Mouse (Mus musculus) CH12.LX (cell line): Measurements from ENCODE around the gene Olfr123. TPM values are rescaled to one million over a fixed set of nuclear protein-coding genes. Genes with fewer than 3 reads are reported as not detected.

ENCODE experiments used
- DNase-seq: peaks from one replicate; pipeline ENCODE4 v3.0.0-alpha.2; 2013; ENCODE audit errors: extremely low read depth
- H3K27ac ChIP-seq: 2 replicates; pipeline ENCODE4 v1.5.1; 2012; ENCODE audit warnings: low read depth, mild to moderate bottlenecking, control low read depth, moderate library complexity; ENCODE audit not compliant: insufficient read depth
- H3K27me3 ChIP-seq: replicated peaks from 2 replicates; pipeline ENCODE3; 2012; ENCODE audit warnings: inconsistent platforms
- H3K36me3 ChIP-seq, 2 experiments: replicated peaks in 1 of 2; 2 replicates each; pipeline versions ENCODE3 to v1.6.1; 2012; ENCODE audit warnings: inconsistent platforms in 1 of 2, low read length in 1 of 2, mild to moderate bottlenecking in 1 of 2, mixed read lengths in 1 of 2, moderate library complexity in 1 of 2; ENCODE audit not compliant: control insufficient read depth in 1 of 2, insufficient read depth in 1 of 2
- H3K4me1 ChIP-seq, 2 experiments: 2 replicates each; pipeline ENCODE4 v1.6.1; 2012; ENCODE audit warnings: inconsistent platforms in 1 of 2, moderate library complexity in 1 of 2; ENCODE audit not compliant: insufficient read depth in 2 of 2, control insufficient read depth in 1 of 2
- H3K4me2 ChIP-seq: 2 replicates; pipeline ENCODE4 v1.6.1; 2012; ENCODE audit warnings: low read depth, mild to moderate bottlenecking, control low read depth; ENCODE audit not compliant: poor library complexity, insufficient read depth, severe bottlenecking
- H3K4me3 ChIP-seq, 3 experiments: fragments of 150-350 bp in 1 of 3; sonication (generic) in 1 of 3; replicated peaks in 1 of 3; 2 replicates each; pipeline versions ENCODE3 to v1.5.1; 2011 to 2012; ENCODE audit warnings: low read depth in 2 of 3, low read length in 2 of 3, mild to moderate bottlenecking in 2 of 3, moderate library complexity in 2 of 3, control low read depth in 1 of 3, improper control_type of control experiment in 1 of 3, inconsistent platforms in 1 of 3, mixed read lengths in 1 of 3; ENCODE audit not compliant: poor library complexity in 1 of 3
- H3K79me2 ChIP-seq: replicated peaks from 2 replicates; pipeline ENCODE4 v1.6.1; 2012; ENCODE audit warnings: mild to moderate bottlenecking, moderate library complexity; ENCODE audit not compliant: control insufficient read depth, poor library complexity, insufficient read depth, severe bottlenecking; ENCODE audit errors: extremely low read depth
- H3K9ac ChIP-seq: 2 replicates; pipeline ENCODE4 v1.6.1; 2012; ENCODE audit warnings: low read depth, mild to moderate bottlenecking, control low read depth, moderate library complexity; ENCODE audit not compliant: insufficient read depth
- H3K9me3 ChIP-seq: replicated peaks from 2 replicates; pipeline ENCODE3; 2012; ENCODE audit warnings: low read length, inconsistent platforms, mixed read lengths
- BHLHE40 ChIP-seq: IDR thresholded peaks from 2 replicates; pipeline ENCODE4 v1.6.1; 2011; ENCODE audit warnings: mild to moderate bottlenecking, low read depth, low read length, improper control_type of control experiment
- CHD2 ChIP-seq: IDR thresholded peaks from 2 replicates; pipeline ENCODE4 v1.6.1; 2011; ENCODE audit warnings: low read length, improper control_type of control experiment
- ELF1 ChIP-seq: IDR thresholded peaks from 2 replicates; pipeline ENCODE4 v1.6.1; 2014; ENCODE audit warnings: low read depth, mild to moderate bottlenecking, inconsistent platforms, low read length, improper control_type of control experiment
- EP300 ChIP-seq: IDR thresholded peaks from 2 replicates; pipeline ENCODE4 v1.6.1; 2011; ENCODE audit warnings: low read length, improper control_type of control experiment
- GABPA ChIP-seq: IDR thresholded peaks from 2 replicates; pipeline ENCODE4 v1.6.1; 2012; ENCODE audit warnings: low read depth, low read length, improper control_type of control experiment, inconsistent platforms; ENCODE audit not compliant: insufficient replicate concordance
- HCFC1 ChIP-seq: IDR thresholded peaks from 2 replicates; pipeline ENCODE4 v1.6.1; 2012; ENCODE audit warnings: low read depth, mild to moderate bottlenecking, inconsistent platforms, low read length, improper control_type of control experiment
- IRF4 ChIP-seq: IDR thresholded peaks from 2 replicates; pipeline ENCODE4 v1.6.1; 2014; ENCODE audit warnings: low read depth, mild to moderate bottlenecking, inconsistent platforms, low read length, improper control_type of control experiment
- JUN ChIP-seq: IDR thresholded peaks from 2 replicates; pipeline ENCODE4 v1.6.1; 2011; ENCODE audit warnings: low read depth, mild to moderate bottlenecking, low read length, improper control_type of control experiment, moderate library complexity; ENCODE audit not compliant: insufficient read depth
- KAT2A ChIP-seq: IDR thresholded peaks from 2 replicates; pipeline ENCODE4 v1.6.1; 2012; ENCODE audit warnings: low read length, improper control_type of control experiment, inconsistent platforms; ENCODE audit not compliant: insufficient replicate concordance
- MAZ ChIP-seq: IDR thresholded peaks from 2 replicates; pipeline ENCODE4 v1.6.1; 2012; ENCODE audit warnings: low read depth, mild to moderate bottlenecking, inconsistent platforms, low read length, improper control_type of control experiment, moderate library complexity
- MEF2A ChIP-seq: IDR thresholded peaks from 2 replicates; pipeline ENCODE4 v1.6.1; 2014; ENCODE audit warnings: low read depth, mild to moderate bottlenecking, inconsistent platforms, low read length, improper control_type of control experiment, borderline replicate concordance
- MXI1 ChIP-seq: IDR thresholded peaks from 2 replicates; pipeline ENCODE4 v1.6.1; 2011; ENCODE audit warnings: mild to moderate bottlenecking, low read depth, low read length, improper control_type of control experiment
- NELFE ChIP-seq: IDR thresholded peaks from 2 replicates; pipeline ENCODE4 v1.6.1; 2011; ENCODE audit warnings: low read depth, low read length, improper control_type of control experiment
- NRF1 ChIP-seq: IDR thresholded peaks from 2 replicates; pipeline ENCODE4 v1.6.1; 2014; ENCODE audit warnings: low read depth, mild to moderate bottlenecking, inconsistent platforms, low read length, improper control_type of control experiment, moderate library complexity
- SIN3A ChIP-seq: IDR thresholded peaks from 2 replicates; pipeline ENCODE4 v1.6.1; 2012; ENCODE audit warnings: low read length, improper control_type of control experiment, inconsistent platforms
- UBTF ChIP-seq: IDR thresholded peaks from 2 replicates; pipeline ENCODE4 v1.6.1; 2012; ENCODE audit warnings: low read depth, mild to moderate bottlenecking, inconsistent platforms, low read length, improper control_type of control experiment, moderate library complexity
- USF2 ChIP-seq: conservative IDR thresholded peaks from 2 replicates; pipeline ENCODE4 v1.6.1; 2011; ENCODE audit warnings: low read depth, low read length, improper control_type of control experiment
- ZC3H11A ChIP-seq: IDR thresholded peaks from 2 replicates; pipeline ENCODE4 v1.6.1; 2012; ENCODE audit warnings: low read depth, mild to moderate bottlenecking, inconsistent platforms, low read length, improper control_type of control experiment
- ZNF384 ChIP-seq: IDR thresholded peaks from 2 replicates; pipeline ENCODE4 v1.6.1; 2012; ENCODE audit warnings: low read depth, low read length, improper control_type of control experiment, inconsistent platforms
- dilution Hi-C: fragments of 300-500 bp; cut with MboI; formaldehyde crosslinking; loops from 2 replicates; pipeline ENCODE4 v1.14.3; 2020; ENCODE audit warnings: low sequenced_read_pairs; ENCODE audit not compliant: extremely low pct_unique_long_range_greater_than_20kb, extremely low pct_ligation_motif_present
- in situ Hi-C: fragments of 300-500 bp; cut with MboI; formaldehyde crosslinking; loops from 3 replicates; pipeline ENCODE4 v1.14.3; 2019; ENCODE audit warnings: low sequenced_read_pairs, low pct_ligation_motif_present, low pct_unique_long_range_greater_than_20kb, mixed read lengths
- polyA plus RNA-seq: library from polyadenylated mRNA; unstranded; fragments of >175 nt; gene quantifications from 2 replicates; pipeline ENCODE4 v1.2.1, GENCODE M21; 2012; ENCODE audit warnings: low read depth; ENCODE audit not compliant: insufficient read length
- total RNA-seq, 2 experiments: library from RNA; depleted of rRNA; stranded (reverse); fragments of 300-350 nt in 1 of 2; fragments of >200 nt in 1 of 2; gene quantifications; 2 replicates each; pipeline ENCODE4 v1.2.3; 2012 to 2014

Gene Olfr123
- total RNA-seq (2012; rRNA removed), result not detected in 2 replicates
- total RNA-seq (2014; rRNA removed), result not detected in 2 replicates
- not detected in 2 replicates for polyA plus RNA-seq

DNA sequence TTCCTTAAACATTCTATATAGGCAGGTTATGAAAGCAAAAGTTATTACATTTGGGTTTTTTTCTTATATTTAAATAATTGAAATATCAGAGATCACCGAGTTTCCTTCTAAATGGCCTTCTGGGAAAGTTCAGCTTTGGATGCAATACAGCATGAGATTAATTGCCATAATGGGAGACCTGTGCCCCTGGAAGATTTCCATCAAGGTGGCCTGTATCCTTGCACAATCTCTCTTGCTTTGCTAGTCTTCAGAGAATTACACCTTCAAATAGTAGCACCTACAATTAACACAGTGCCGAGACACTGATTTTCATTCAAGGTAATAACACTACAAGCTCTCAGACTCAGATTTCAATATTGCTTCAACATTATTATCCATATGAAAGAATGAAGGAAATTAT, at the start of gene Olfr123:
TSS of gene Olfr123 (plus strand) at position 301 of the 400 bp plus-strand sequence.
- dilution Hi-C loops, result no loop called here

DNA sequence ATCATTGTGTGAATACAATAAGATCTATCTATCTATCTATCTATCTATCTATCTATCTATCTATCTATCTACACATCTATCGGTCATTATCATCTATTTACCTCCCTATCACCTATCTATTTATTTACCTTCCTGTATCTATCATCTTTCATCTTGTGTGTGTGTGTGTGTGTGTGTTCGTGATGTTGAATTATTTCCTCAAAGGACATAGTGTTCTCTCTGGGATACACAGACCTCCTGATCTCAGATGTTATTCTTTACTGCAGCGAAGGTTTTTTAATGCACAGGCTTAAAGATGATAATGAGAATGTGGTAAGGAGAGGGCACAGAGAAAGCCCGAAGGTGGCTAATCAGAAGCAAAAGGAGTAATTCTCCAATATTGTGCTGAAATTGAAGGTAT, 25.0 kb upstream of the Olfr123 start, which contains the start of gene Olfr122:
TSS of gene Olfr122 (plus strand) at position 301 of the 400 bp plus-strand sequence.
- H3K9ac ChIP-seq, result no peak within 1 kb of the TSS
- no peak within 1 kb of the TSS for H3K4me2 ChIP-seq
- no peaks in the 10 kb centered on the region for H3K79me2 ChIP-seq
- DNase-seq, result no peak
- H3K9me3 ChIP-seq, result peaks cover 9% of the 10 kb centered on the region
- no peak for TF ChIP-seq NELFE
- no peak for TF ChIP-seq USF2
- in situ Hi-C loops, result no loop called here
- H3K4me3 ChIP-seq, result no peak within 1 kb of the TSS
- no peaks in the 10 kb centered on the region for H3K4me1 ChIP-seq
- no peak within 1 kb of the TSS for H3K27ac ChIP-seq
- H3K36me3 ChIP-seq, result no peaks in the 10 kb centered on the region
- no peaks in the 10 kb centered on the region for H3K27me3 ChIP-seq
- dilution Hi-C loops, result no loop called here

More for the DNA sequence above, at the start of gene Olfr123:
- H3K9me3 ChIP-seq, result peaks cover 28% of the 10 kb centered on the region
- no peaks in the 10 kb centered on the region for H3K36me3 ChIP-seq
- no peaks in the 10 kb centered on the region for H3K79me2 ChIP-seq
- H3K4me1 ChIP-seq, result no peaks in the 10 kb centered on the region
- no peaks in the 10 kb centered on the region for H3K27me3 ChIP-seq
- no peak within 1 kb of the TSS for H3K27ac ChIP-seq
- no peak within 1 kb of the TSS for H3K9ac ChIP-seq
- in situ Hi-C loops, result no loop called here
- DNase-seq, result no peak
- H3K4me3 ChIP-seq, result no peak within 1 kb of the TSS
- no peak within 1 kb of the TSS for H3K4me2 ChIP-seq
- no peak for TF ChIP-seq MAZ
- no peak for TF ChIP-seq CHD2
- no peak for TF ChIP-seq ELF1
- TF ChIP-seq IRF4, result no peak
- no peak for TF ChIP-seq UBTF
- TF ChIP-seq MXI1, result no peak
- TF ChIP-seq ZNF384, result no peak
- no peak for TF ChIP-seq NRF1
- no peak for TF ChIP-seq MEF2A
- TF ChIP-seq BHLHE40, result no peak
- no peak for TF ChIP-seq GABPA
- no peak for TF ChIP-seq HCFC1
- TF ChIP-seq KAT2A, result no peak
- no peak for TF ChIP-seq JUN
- TF ChIP-seq ZC3H11A, result no peak
- no peak for TF ChIP-seq EP300
- no peak for TF ChIP-seq USF2
- TF ChIP-seq SIN3A, result no peak
